Mouse (Mus musculus) ES-E14 (cell line): ENCODE data around the gene Klhdc3.

Source experiments
- CHD2 ChIP-seq: IDR thresholded peaks from 2 replicates; pipeline ENCODE4 v1.6.1; 2014; ENCODE audit warnings: mild to moderate bottlenecking, low read depth, low read length, inconsistent platforms
- HCFC1 ChIP-seq: IDR thresholded peaks from 2 replicates; pipeline ENCODE4 v1.6.1; 2012; ENCODE audit warnings: low read length, inconsistent platforms, borderline replicate concordance; ENCODE audit not compliant: insufficient read depth
- ZC3H11A ChIP-seq: IDR thresholded peaks from 2 replicates; pipeline ENCODE4 v1.6.1; 2012; ENCODE audit warnings: low read depth, mild to moderate bottlenecking, inconsistent platforms, low read length, borderline replicate concordance
- ZNF384 ChIP-seq: IDR thresholded peaks from 2 replicates; pipeline ENCODE4 v1.6.1; 2012; ENCODE audit warnings: low read depth, low read length, inconsistent platforms

GRCm38 (mm10) chr17:46712442-46712841, 31.7 kb upstream of the Klhdc3 start:
- TF ChIP-seq ZC3H11A (no peak), CHD2 (no peak), ZNF384 (no peak), HCFC1 (no peak)
